7 mouse cellular contexts compared by ENCODE assay signal in genomic region chr3:68869691-68870567, GRCm38 (mm10). TPM values are rescaled to one million over a fixed set of nuclear protein-coding genes. Genes with fewer than 3 reads are reported as not detected.
DNase-seq lines count a peak whose midpoint lies in the region; ATAC-seq and TF ChIP-seq lines count a peak whose summit lies in the region.

No protein-coding gene starts in this region.

- H3K27ac ChIP-seq in forebrain, embryonic 11.5 days (ENCODE audit: low read depth, low read length), result no peak overlapping the region
- 0 out of 2 replicates have a peak overlapping the region, but pooled peaks have one; percentile 60 for H3K27ac ChIP-seq in hindbrain, embryonic 11.5 days (ENCODE audit: low read depth, low read length)
- peak overlapping the region; percentile 83 for H3K27ac ChIP-seq in left cerebral cortex, adult 2 months

- no peaks in the 10 kb centered on the region for H3K9me3 ChIP-seq in forebrain, embryonic 11.5 days (ENCODE audit: control insufficient read depth, low read length)
- H3K9me3 ChIP-seq in hindbrain, embryonic 11.5 days (ENCODE audit: control insufficient read depth, low read length), result no peaks in the 10 kb centered on the region

- peak; percentile 83 for ATAC-seq in forebrain, embryonic 11.5 days (replicated peaks; ENCODE audit: low FRiP score)
- ATAC-seq in hindbrain, embryonic 11.5 days (ENCODE audit: low FRiP score), result peak; percentile 78

- H3K4me2 ChIP-seq in forebrain, embryonic 11.5 days (ENCODE audit: low read depth, low read length, severe bottlenecking), result peak overlapping the region; percentile 99
- H3K4me2 ChIP-seq in hindbrain, embryonic 11.5 days (replicated peaks; ENCODE audit: low read depth, low read length), result peak overlapping the region; percentile 100

- peak; percentile 25 for DNase-seq in ES-CJ7 (ENCODE audit: low read depth, low spot score)
- peak; percentile 23 to 53 for DNase-seq in adrenal gland, adult (ENCODE audit: inconsistent age in 2 of 2, low spot score in 1 of 2)
- DNase-seq in forebrain, embryonic 11.5 days (ENCODE audit: low spot score), result peak; percentile 81
- DNase-seq in hindbrain, embryonic 11.5 days (ENCODE audit: low spot score), result peak; percentile 75
- peak; percentile 32 to 47 for DNase-seq in left cerebral cortex, adult 2 months (ENCODE audit: extremely low spot score in 1 of 2, low spot score in 2 of 2)
- DNase-seq in mesoderm, embryonic 11.5 days (ENCODE audit: low read depth, low spot score), result peak; percentile 52
- DNase-seq in spleen, adult 18-20 months, result peak; percentile 7 to 20

- peaks cover 19% of the 10 kb centered on the region for H3K27me3 ChIP-seq in forebrain, embryonic 11.5 days (ENCODE audit: control insufficient read depth, insufficient read depth, low read length)
- peaks cover 9% of the 10 kb centered on the region for H3K27me3 ChIP-seq in hindbrain, embryonic 11.5 days (ENCODE audit: control insufficient read depth, insufficient read depth, low read length)

- H3K4me3 ChIP-seq in forebrain, embryonic 11.5 days (ENCODE audit: low read depth, low read length), result peak overlapping the region; percentile 64
- peak overlapping the region; percentile 69 for H3K4me3 ChIP-seq in hindbrain, embryonic 11.5 days (ENCODE audit: low read depth, low read length)
- peak overlapping the region; percentile 71 for H3K4me3 ChIP-seq in left cerebral cortex, adult 2 months

- intact Hi-C loops in left cerebral cortex, adult 2 months (cut with DNase I), result loop anchor here (1.0 kb wide), 1 partner anchor 111 kb away; no protein-coding TSS in a partner anchor

- WGBS in forebrain, embryonic 11.5 days, result under 1% methylated on average over 95 of the region's 96 CpGs
- under 1% methylated on average over 76 of the region's 96 CpGs for WGBS in hindbrain, embryonic 11.5 days

- H3K4me1 ChIP-seq in forebrain, embryonic 11.5 days (replicated peaks; ENCODE audit: control insufficient read depth, insufficient read depth, low read length), result 0 out of 2 replicates have a peak, but pooled peaks cover 3% of the 10 kb centered on the region
- H3K4me1 ChIP-seq in hindbrain, embryonic 11.5 days (replicated peaks; ENCODE audit: control insufficient read depth, insufficient read depth, low read length), result no peaks in the 10 kb centered on the region

- no peaks in the 10 kb centered on the region for H3K36me3 ChIP-seq in forebrain, embryonic 11.5 days (ENCODE audit: control insufficient read depth, insufficient read depth, low read length)
- no peaks in the 10 kb centered on the region for H3K36me3 ChIP-seq in hindbrain, embryonic 11.5 days (ENCODE audit: control insufficient read depth, insufficient read depth, low read length)

- peak; percentile 38 for TF ChIP-seq CTCF in left cerebral cortex, adult 2 months (IDR thresholded peaks at IDR 0.05)

- peak overlapping the region; percentile 65 for H3K9ac ChIP-seq in forebrain, embryonic 11.5 days (ENCODE audit: low read length)
- peak overlapping the region; percentile 66 for H3K9ac ChIP-seq in hindbrain, embryonic 11.5 days (ENCODE audit: low read depth, low read length)

RNA-seq across cellular contexts. Expression of gene 1110032F04Rik, which starts 0.5 kb away (rescaled TPM):
- polyA plus RNA-seq in forebrain, embryonic 11.5 days (2014; fragmentation: Nextera tagmentation; extraction: Ambion mirVana), result 1.3 and 1.9 TPM in 2 replicates
- 1.7 and 1.9 TPM in 2 replicates for polyA plus RNA-seq in hindbrain, embryonic 11.5 days (2014; fragmentation: Nextera tagmentation; extraction: Ambion mirVana)
- total RNA-seq in left cerebral cortex, adult 2 months (2021), result 10 to 100 TPM; 14.3 to 17.8 TPM

Comparison
In these comparisons a context has a peak if more than half of its experiments do, and no peak if none do; other contexts are left out.
1. DNase-seq: peak in every context shown above with its lines; median percentile 81 in forebrain, embryonic 11.5 days; 75 in hindbrain, embryonic 11.5 days; 52 in mesoderm, embryonic 11.5 days; 40 in left cerebral cortex, adult 2 months; 38 in adrenal gland, adult; 25 in ES-CJ7; 14 in spleen, adult 18-20 months.